Mouse (Mus musculus) ES-Bruce4 (cell line): ENCODE data around the gene Gm21987. TPM values are rescaled to one million over a fixed set of nuclear protein-coding genes. Genes with fewer than 3 reads are reported as not detected.

Experiments used
- H3K27ac ChIP-seq: 2 replicates; pipeline ENCODE4 v1.5.1; 2012; ENCODE audit warnings: low read length, inconsistent platforms; ENCODE audit not compliant: insufficient read depth
- H3K27me3 ChIP-seq: 2 replicates; pipeline ENCODE4 v1.6.1; 2012; ENCODE audit warnings: mild to moderate bottlenecking, low read length, inconsistent platforms; ENCODE audit not compliant: control insufficient read depth, poor library complexity, insufficient read depth, severe bottlenecking
- H3K36me3 ChIP-seq: 2 replicates; pipeline ENCODE4 v1.6.1; 2012; ENCODE audit warnings: inconsistent platforms, mild to moderate bottlenecking, low read length, moderate library complexity; ENCODE audit not compliant: control insufficient read depth, poor library complexity, insufficient read depth, severe bottlenecking
- H3K4me1 ChIP-seq: one replicate; pipeline ENCODE4 v1.8.1; 2011; ENCODE audit warnings: low read length; ENCODE audit not compliant: control insufficient read depth, insufficient read depth
- H3K4me3 ChIP-seq: 2 replicates; pipeline ENCODE4 v1.5.1; 2011; ENCODE audit warnings: low read depth, mild to moderate bottlenecking, low read length
- H3K9ac ChIP-seq: 2 replicates; pipeline ENCODE4 v1.6.1; 2012; ENCODE audit warnings: low read depth, mild to moderate bottlenecking, inconsistent platforms; ENCODE audit not compliant: poor library complexity, severe bottlenecking
- H3K9me3 ChIP-seq: replicated peaks from 2 replicates; pipeline ENCODE4 v1.6.1; 2012; ENCODE audit warnings: mild to moderate bottlenecking, low read length, inconsistent platforms; ENCODE audit not compliant: control insufficient read depth, poor library complexity, insufficient read depth, severe bottlenecking
- CTCF ChIP-seq: IDR thresholded peaks from one replicate; pipeline ENCODE4 v1.8.1; 2011; ENCODE audit warnings: low read depth, low read length
- EP300 ChIP-seq: IDR thresholded peaks from 2 replicates; pipeline ENCODE4 v1.6.1; 2011; ENCODE audit warnings: low read depth, low read length; ENCODE audit not compliant: insufficient read depth
- POLR2A ChIP-seq: IDR thresholded peaks from one replicate; pipeline ENCODE4 v1.8.1; 2011; ENCODE audit warnings: low read length; ENCODE audit not compliant: insufficient read depth
- polyA plus RNA-seq: library from polyadenylated mRNA; stranded (reverse); fragments of >200 nt; gene quantifications from 2 replicates; pipeline ENCODE4 v1.2.4, GENCODE M21; 2011; ENCODE audit warnings: low read depth; ENCODE audit not compliant: missing spikeins, insufficient read depth, insufficient read length

Gm21987 gene
- polyA plus RNA-seq, 1 experiment: not detected

DNA sequence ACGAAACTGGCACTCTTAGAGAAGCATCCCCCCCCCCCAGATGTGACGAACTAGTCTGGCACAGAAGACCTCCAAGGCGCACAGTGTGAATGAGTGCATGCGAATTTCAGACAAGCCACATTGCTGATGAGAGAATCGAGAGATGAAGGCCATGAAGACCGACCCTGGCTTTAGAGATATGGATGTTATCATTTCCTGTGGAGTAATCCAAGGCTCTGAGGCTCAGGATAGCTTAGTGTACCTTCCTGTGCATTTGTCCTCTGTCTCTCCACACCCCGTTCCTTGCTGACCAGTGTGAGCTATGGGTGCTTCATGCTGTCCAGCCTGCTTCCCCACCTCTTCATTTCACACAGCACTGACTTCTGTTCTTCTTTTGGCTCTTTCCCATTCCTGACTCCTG, 28.3 kb downstream of the Gm21987 start:
- H3K9ac ChIP-seq: no peak overlapping the region

DNA sequence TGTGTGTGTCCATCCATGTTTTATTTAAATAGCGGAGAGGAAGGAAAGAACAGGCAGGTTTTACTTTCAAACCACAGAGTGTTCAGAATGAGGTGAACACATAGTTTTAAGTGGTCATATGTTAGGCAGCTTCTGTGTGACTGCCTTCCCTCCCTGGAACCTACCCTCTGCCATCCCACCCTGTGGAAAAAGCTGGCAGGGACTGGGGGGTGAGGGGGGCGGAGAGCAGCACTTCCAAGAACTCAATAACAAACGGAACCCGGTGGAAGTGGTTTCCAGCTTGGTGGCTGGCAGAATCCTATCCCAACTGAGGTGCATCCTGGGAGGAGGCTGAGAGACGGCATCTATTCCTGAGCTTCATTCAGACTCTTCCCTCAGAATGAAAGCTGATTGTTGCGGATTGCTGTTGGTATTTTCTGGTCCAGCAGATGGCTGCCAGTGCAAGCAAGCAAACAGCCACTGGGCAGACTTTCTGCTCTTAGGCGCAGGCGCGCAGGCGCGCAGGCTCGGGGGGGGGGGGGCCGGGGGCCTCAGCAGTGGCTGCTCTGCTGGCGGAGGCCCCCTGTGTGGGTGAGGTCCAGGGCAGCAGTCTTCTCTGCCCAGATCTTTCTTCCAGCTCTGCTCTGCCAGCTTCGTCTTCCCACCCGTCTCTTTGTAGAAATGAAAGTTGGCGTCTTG, 29.5 kb downstream of the Gm21987 start:
- H3K4me3 ChIP-seq: no peak overlapping the region
- H3K27me3 ChIP-seq: no peaks in the 10 kb centered on the region
- TF ChIP-seq POLR2A (no peak), CTCF (no peak), EP300 (no peak)
- H3K36me3 ChIP-seq: no peaks in the 10 kb centered on the region
- no peaks in the 10 kb centered on the region for H3K9me3 ChIP-seq
- no peak overlapping the region for H3K9ac ChIP-seq
- H3K27ac ChIP-seq: no peak overlapping the region
- H3K4me1 ChIP-seq: no peaks in the 10 kb centered on the region

More for the DNA sequence above, 28.3 kb downstream of the Gm21987 start:
- Histone ChIP-seq H3K9me3 (no peaks in the 10 kb centered on the region), H3K36me3 (no peaks in the 10 kb centered on the region), H3K27ac (no peak overlapping the region), H3K4me1 (no peaks in the 10 kb centered on the region), H3K4me3 (no peak overlapping the region), H3K27me3 (no peaks in the 10 kb centered on the region)
- TF ChIP-seq CTCF (no peak), EP300 (no peak), POLR2A (no peak)

DNA sequence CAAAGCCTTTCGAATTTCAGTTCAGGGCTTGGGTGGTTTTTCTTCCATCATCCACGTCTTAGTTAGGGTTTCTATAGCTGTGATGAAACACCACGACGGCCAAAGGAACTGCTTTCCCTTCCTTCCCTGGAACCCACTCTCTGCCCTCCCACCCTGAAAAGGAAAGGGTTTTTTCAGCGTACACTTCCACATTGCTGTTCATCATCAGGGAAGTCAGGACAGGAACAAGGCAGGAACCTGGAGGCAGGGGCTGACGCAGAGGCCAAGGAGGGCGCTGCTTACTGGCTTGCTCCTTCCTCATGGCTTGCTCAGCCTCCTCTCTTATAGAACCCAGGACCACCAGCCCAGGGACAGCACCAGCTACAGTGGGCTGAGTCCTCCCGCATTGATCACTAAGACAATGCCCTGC, 30.0 kb downstream of the Gm21987 start:
- no peak overlapping the region for H3K27ac ChIP-seq
- TF ChIP-seq EP300 (no peak), POLR2A (no peak), CTCF (no peak)
- no peaks in the 10 kb centered on the region for H3K36me3 ChIP-seq
- H3K9ac ChIP-seq: no peak overlapping the region
- no peak overlapping the region for H3K4me3 ChIP-seq
- no peaks in the 10 kb centered on the region for H3K27me3 ChIP-seq
- no peaks in the 10 kb centered on the region for H3K4me1 ChIP-seq
- no peaks in the 10 kb centered on the region for H3K9me3 ChIP-seq

DNA sequence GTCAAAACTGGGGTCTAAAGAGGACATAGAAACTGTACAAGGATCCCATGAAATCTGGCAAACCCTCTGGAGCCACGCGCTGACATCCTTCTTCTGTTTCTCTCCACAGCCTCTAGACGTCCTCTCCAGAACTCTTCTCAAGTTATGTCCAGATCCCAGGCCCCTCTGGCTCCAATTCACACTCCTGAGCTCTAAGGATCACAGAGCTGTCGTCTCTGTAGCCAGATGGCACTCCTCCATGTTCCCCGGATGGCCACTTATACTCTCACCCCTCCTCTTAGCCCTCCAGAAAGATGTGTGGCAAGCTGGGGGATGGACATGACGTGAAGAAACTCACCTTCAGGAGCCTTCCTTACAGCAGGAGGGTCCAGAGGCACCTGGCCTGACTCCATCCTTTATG, 30.7 kb downstream of the Gm21987 start:
- H3K4me1 ChIP-seq: no peaks in the 10 kb centered on the region
- no peaks in the 10 kb centered on the region for H3K27me3 ChIP-seq
- no peak for TF ChIP-seq POLR2A
- no peak for TF ChIP-seq CTCF
- TF ChIP-seq EP300: no peak
- H3K27ac ChIP-seq: no peak overlapping the region
- H3K9ac ChIP-seq: no peak overlapping the region
- no peaks in the 10 kb centered on the region for H3K36me3 ChIP-seq
- no peaks in the 10 kb centered on the region for H3K9me3 ChIP-seq
- no peak overlapping the region for H3K4me3 ChIP-seq

DNA sequence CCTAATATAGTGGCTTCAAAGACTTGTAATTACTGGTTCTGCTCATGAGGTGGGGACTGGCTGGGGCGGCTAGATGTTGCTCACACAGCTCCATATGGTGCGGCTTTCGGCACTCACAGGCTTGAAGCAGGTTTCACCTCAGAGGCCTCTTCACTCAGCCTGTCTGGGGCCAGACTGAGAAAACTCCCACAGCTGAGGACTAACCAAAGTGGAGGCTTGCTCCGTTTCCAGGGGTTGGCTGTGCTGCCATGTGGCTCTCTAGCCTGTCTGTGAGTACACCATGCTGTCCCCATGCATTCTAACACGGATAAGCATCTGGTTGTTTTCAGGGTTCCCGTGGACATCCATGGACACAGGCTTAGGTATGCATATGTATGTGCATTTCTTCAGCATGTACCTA, 31.8 kb downstream of the Gm21987 start:
- no peak for TF ChIP-seq CTCF
- TF ChIP-seq POLR2A: no peak
- TF ChIP-seq EP300: no peak
- Histone ChIP-seq H3K9ac (no peak overlapping the region), H3K4me1 (no peaks in the 10 kb centered on the region), H3K27ac (no peak overlapping the region), H3K27me3 (no peaks in the 10 kb centered on the region), H3K9me3 (no peaks in the 10 kb centered on the region), H3K36me3 (no peaks in the 10 kb centered on the region), H3K4me3 (no peak overlapping the region)

DNA sequence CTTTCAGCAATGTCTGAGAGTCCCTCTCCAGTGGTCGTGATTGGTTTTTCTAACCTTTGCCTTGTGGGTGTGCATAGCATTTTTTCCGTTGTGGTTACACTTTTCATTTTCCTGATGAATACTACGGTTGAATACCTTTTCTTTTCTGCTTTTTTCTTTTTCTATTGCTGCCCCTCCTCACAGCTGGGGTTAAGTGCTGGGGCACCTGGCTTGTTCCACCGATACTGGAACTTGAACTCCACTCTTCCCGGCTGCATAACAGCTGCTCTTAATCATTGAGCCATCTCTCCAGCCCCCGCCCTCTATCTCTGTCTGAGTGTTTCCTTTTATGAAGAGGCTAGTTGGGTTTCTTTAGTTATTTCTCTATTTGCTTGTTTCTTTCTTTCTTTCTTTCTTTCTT, 32.2 kb downstream of the Gm21987 start:
- Histone ChIP-seq H3K4me1 (no peaks in the 10 kb centered on the region), H3K27ac (no peak overlapping the region), H3K27me3 (no peaks in the 10 kb centered on the region), H3K9me3 (no peaks in the 10 kb centered on the region), H3K9ac (no peak overlapping the region), H3K4me3 (no peak overlapping the region), H3K36me3 (no peaks in the 10 kb centered on the region)
- TF ChIP-seq EP300 (no peak), CTCF (no peak)
